Mouse (Mus musculus) stomach, postnatal 0 days (tissue): ENCODE results near the gene Sulf2. TPM values are rescaled to one million over a fixed set of nuclear protein-coding genes. Genes with fewer than 3 reads are reported as not detected.

Experiments
- ATAC-seq: fragments of 200-750 bp; cut with Nextera tagmentation; 2 replicates; pipeline ENCODE4 v1.8.0; 2017; ENCODE audit not compliant: low FRiP score, low TSS enrichment
- DNase-seq: peaks from one replicate; pipeline ENCODE4 v3.0.0-alpha.2; 2016; ENCODE audit warnings: low spot score
- H3K27ac ChIP-seq: fragments of 300-500 bp; sonication (generic); replicated peaks from 2 replicates; pipeline ENCODE4 v1.5.1; 2014; ENCODE audit warnings: mild to moderate bottlenecking, control low read depth
- H3K27me3 ChIP-seq: fragments of 300-500 bp; sonication (generic); 2 replicates; pipeline ENCODE4 v1.6.1; 2014; ENCODE audit warnings: low read length; ENCODE audit not compliant: control insufficient read depth, insufficient read depth
- H3K36me3 ChIP-seq: fragments of 300-500 bp; sonication (generic); 2 replicates; pipeline ENCODE4 v1.6.1; 2014; ENCODE audit warnings: low read length, mixed read lengths; ENCODE audit not compliant: control insufficient read depth, insufficient read depth
- H3K4me1 ChIP-seq: fragments of 300-500 bp; sonication (generic); replicated peaks from 2 replicates; pipeline ENCODE4 v1.6.1; 2014; ENCODE audit warnings: antibody characterized with exemption; ENCODE audit not compliant: control insufficient read depth, insufficient read depth
- H3K4me2 ChIP-seq: fragments of 300-500 bp; sonication (generic); replicated peaks from 2 replicates; pipeline ENCODE4 v1.6.1; 2014; ENCODE audit warnings: low read depth, mild to moderate bottlenecking, control low read depth, moderate library complexity
- H3K4me3 ChIP-seq: fragments of 300-500 bp; sonication (generic); 2 replicates; pipeline ENCODE4 v1.5.1; 2014; ENCODE audit warnings: low read depth, low read length, control low read depth
- H3K9ac ChIP-seq: fragments of 300-500 bp; sonication (generic); 2 replicates; pipeline ENCODE4 v1.6.1; 2014; ENCODE audit warnings: mild to moderate bottlenecking, low read length, control low read depth, mixed read lengths
- H3K9me3 ChIP-seq: fragments of 300-500 bp; sonication (generic); 2 replicates; pipeline ENCODE4 v1.6.1; 2016; ENCODE audit warnings: low read length; ENCODE audit not compliant: control insufficient read depth
- CTCF ChIP-seq: IDR thresholded peaks from 2 replicates; pipeline ENCODE4 v1.5.1; 2016; ENCODE audit warnings: antibody characterized with exemption, low read depth, mild to moderate bottlenecking, moderate library complexity
- EP300 ChIP-seq: optimal IDR thresholded peaks from 2 replicates; pipeline ENCODE3; 2016; ENCODE audit warnings: antibody characterized with exemption
- WGBS: fragments of 180-500 bp; shearing (Covaris S2); extraction: QIAGEN DNeasy Blood & Tissue Kit; methylation state at CpG from one replicate; pipeline ENCODE4 v1.1.7; 2014; 5-methylcytosine and 5-hydroxymethylcytosine counted together
- polyA plus RNA-seq: library from polyadenylated mRNA; unstranded; fragments of >200 nt; fragmentation: Nextera tagmentation; extraction: Ambion mirVana; gene quantifications from 2 replicates; pipeline ENCODE4 v1.2.1, GENCODE M21; 2015

The Sulf2 gene
- polyA plus RNA-seq, 1 experiment from 2014 or later: 49.1 TPM

GRCm38 (mm10) chr2:166082661-166083060, 72.8 kb downstream of the Sulf2 start:
- no peak overlapping the region for H3K4me3 ChIP-seq
- peak overlapping the region; percentile 2; the same call in 1 of the 2 replicates for H3K9ac ChIP-seq
- TF ChIP-seq CTCF (no peak), EP300 (no peak)
- no peak overlapping the region for H3K4me2 ChIP-seq
- ATAC-seq (no peak), DNase-seq (no peak)
- 0 out of 2 replicates have a peak, but pooled peaks cover 6% of the 10 kb centered on the region for H3K36me3 ChIP-seq
- no peaks in the 10 kb centered on the region for H3K27me3 ChIP-seq
- no peaks in the 10 kb centered on the region for H3K9me3 ChIP-seq
- WGBS: 78% methylated on average over 10 of the region's 10 CpGs
- H3K27ac ChIP-seq: no peak overlapping the region
- H3K4me1 ChIP-seq: 0 out of 2 replicates have a peak, but pooled peaks cover 3% of the 10 kb centered on the region

GRCm38 (mm10) chr2:166082193-166082592, 73.3 kb downstream of the Sulf2 start:
- Histone ChIP-seq H3K36me3 (0 out of 2 replicates have a peak, but pooled peaks cover 6% of the 10 kb centered on the region), H3K9me3 (no peaks in the 10 kb centered on the region), H3K4me3 (no peak overlapping the region), H3K27ac (no peak overlapping the region), H3K27me3 (no peaks in the 10 kb centered on the region), H3K9ac (peak overlapping the region; percentile 2; the same call in 1 of the 2 replicates), H3K4me2 (no peak overlapping the region), H3K4me1 (0 out of 2 replicates have a peak, but pooled peaks cover 3% of the 10 kb centered on the region)
- ATAC-seq (no peak), DNase-seq (peak; percentile 87)
- TF ChIP-seq CTCF (peak; percentile 88), EP300 (no peak)
- WGBS: 70% methylated on average over 5 of the region's 5 CpGs

- WGBS: 73% methylated on average over 21 of the region's 21 CpGs
- ATAC-seq: peak; percentile 8; the same call in 1 of the 2 replicates
Measured at GRCm38 (mm10) chr2:166080967-166081750, 74.3 kb downstream of the Sulf2 start.

GRCm38 (mm10) chr2:166079961-166080885, 75.2 kb downstream of the Sulf2 start:
- H3K27ac ChIP-seq: peak overlapping the region; percentile 49; the same call in 1 of the 2 replicates
- H3K36me3 ChIP-seq: 0 out of 2 replicates have a peak, but pooled peaks cover 6% of the 10 kb centered on the region
- no peaks in the 10 kb centered on the region for H3K27me3 ChIP-seq
- no peak for TF ChIP-seq CTCF
- no peak for TF ChIP-seq EP300
- H3K4me2 ChIP-seq: peak overlapping the region; percentile 38
- H3K9me3 ChIP-seq: no peaks in the 10 kb centered on the region
- H3K9ac ChIP-seq: peak overlapping the region; percentile 32
- ATAC-seq (peak; percentile 67), DNase-seq (peak; percentile 87)
- 45% methylated on average over 17 of the region's 17 CpGs for WGBS
- H3K4me3 ChIP-seq: no peak overlapping the region
- H3K4me1 ChIP-seq: 0 out of 2 replicates have a peak, but pooled peaks cover 3% of the 10 kb centered on the region

More at GRCm38 (mm10) chr2:166080967-166081750, 74.3 kb downstream of the Sulf2 start:
- DNase-seq: no peak
- 0 out of 2 replicates have a peak, but pooled peaks cover 3% of the 10 kb centered on the region for H3K4me1 ChIP-seq
- H3K9me3 ChIP-seq: no peaks in the 10 kb centered on the region
- 0 out of 2 replicates have a peak, but pooled peaks cover 6% of the 10 kb centered on the region for H3K36me3 ChIP-seq
- peak overlapping the region; percentile 38 for H3K4me2 ChIP-seq
- no peak overlapping the region for H3K4me3 ChIP-seq
- H3K9ac ChIP-seq: peak overlapping the region; percentile 32
- H3K27me3 ChIP-seq: no peaks in the 10 kb centered on the region
- H3K27ac ChIP-seq: peak overlapping the region; percentile 49; the same call in 1 of the 2 replicates
- TF ChIP-seq CTCF: no peak
- no peak for TF ChIP-seq EP300

- 70% methylated on average over 14 of the region's 14 CpGs for WGBS
- Histone ChIP-seq H3K36me3 (peaks cover 8% of the 10 kb centered on the region; the same call in 1 of the 2 replicates), H3K4me2 (no peak overlapping the region), H3K4me3 (no peak overlapping the region), H3K9me3 (no peaks in the 10 kb centered on the region), H3K27me3 (no peaks in the 10 kb centered on the region), H3K4me1 (0 out of 2 replicates have a peak, but pooled peaks cover 3% of the 10 kb centered on the region), H3K9ac (no peak overlapping the region), H3K27ac (no peak overlapping the region)
- ATAC-seq: no peak
- no peak for TF ChIP-seq EP300
- TF ChIP-seq CTCF: peak; percentile 37; the same call in 1 of the 2 replicates
- DNase-seq: no peak
Measured at GRCm38 (mm10) chr2:166079231-166079630, 76.2 kb downstream of the Sulf2 start.
